Mouse (Mus musculus): ENCODE measurements around the gene Cacnb2. TPM values are rescaled to one million over a fixed set of nuclear protein-coding genes. Genes with fewer than 3 reads are reported as not detected.

Gene Cacnb2
- total and polyA plus RNA-seq, 3 experiments, result 32.7 to 77.9 (median 72.2) TPM

DNA sequence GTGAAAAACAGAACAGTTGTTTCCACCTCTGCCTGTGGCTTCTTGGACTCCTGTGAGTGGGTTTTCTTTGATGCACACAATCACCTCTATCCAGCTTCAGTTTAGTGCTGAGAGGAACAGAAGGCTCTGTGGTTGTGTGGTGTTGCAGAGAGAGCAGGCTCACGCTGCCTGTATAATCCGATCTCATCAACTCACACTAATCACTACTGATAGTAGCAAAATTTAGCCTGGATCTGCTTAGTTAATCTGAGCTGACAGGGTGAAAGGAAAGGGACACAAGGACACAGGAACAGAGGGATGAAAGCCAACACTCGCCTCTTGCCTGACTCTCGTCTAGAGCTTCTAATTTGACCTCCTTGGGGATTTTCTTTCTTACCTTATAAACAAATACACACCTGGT lies 160.0 kb downstream of the Cacnb2 start:
- no peak for DNase-seq
- no peaks in the 10 kb centered on the region for H3K79me2 ChIP-seq (replicated peaks; ENCODE audit: control insufficient read depth, insufficient read depth, low read length)
- no peaks in the 10 kb centered on the region for H3K36me3 ChIP-seq (ENCODE audit: control insufficient read depth, insufficient read depth, low read length)
- 36% methylated on average over 4 of the region's 4 CpGs for WGBS
- H3K27me3 ChIP-seq (ENCODE audit: control insufficient read depth, insufficient read depth, low read length), result no peaks in the 10 kb centered on the region
- no peak overlapping the region for H3K9ac ChIP-seq (ENCODE audit: low read depth, low read length)
- no peak overlapping the region for H3K4me3 ChIP-seq
- H3K27ac ChIP-seq, result no peak overlapping the region
- TF ChIP-seq CTCF (IDR thresholded peaks at IDR 0.05) (no peak), EP300 (IDR thresholded peaks at IDR 0.05; ENCODE audit: insufficient read depth, low read depth, low read length) (no peak), POLR2A (IDR thresholded peaks at IDR 0.05; ENCODE audit: insufficient read depth, low read depth, low read length) (no peak)
- intact Hi-C loops (cut with DNase I), result no loop called here
- H3K4me1 ChIP-seq (ENCODE audit: control insufficient read depth, insufficient read depth, low read length), result no peaks in the 10 kb centered on the region

DNA sequence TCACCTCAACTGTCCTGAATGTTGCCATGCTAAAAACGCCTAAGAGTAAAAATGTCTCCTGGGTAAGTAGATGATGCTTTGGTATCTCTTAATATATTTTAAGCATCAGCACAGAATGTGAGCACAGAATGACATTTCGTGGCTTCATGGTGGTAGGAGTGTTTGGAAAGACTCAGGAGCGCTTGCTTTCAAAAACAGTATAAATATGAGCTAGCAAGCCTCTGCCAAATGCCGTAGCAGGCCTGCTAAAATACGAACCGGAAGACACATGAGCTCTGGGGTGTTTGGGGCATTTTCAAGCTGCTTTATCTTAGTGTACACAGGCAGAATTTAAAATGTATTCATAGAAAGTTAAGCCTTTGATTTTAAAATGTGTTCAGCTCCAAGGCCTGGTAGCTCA lies 161.0 kb downstream of the Cacnb2 start:
- TF ChIP-seq EP300 (IDR thresholded peaks at IDR 0.05; ENCODE audit: insufficient read depth, low read depth, low read length) (no peak), POLR2A (IDR thresholded peaks at IDR 0.05; ENCODE audit: insufficient read depth, low read depth, low read length) (no peak), CTCF (IDR thresholded peaks at IDR 0.05) (no peak)
- Histone ChIP-seq H3K36me3 (ENCODE audit: control insufficient read depth, insufficient read depth, low read length) (no peaks in the 10 kb centered on the region), H3K27me3 (ENCODE audit: control insufficient read depth, insufficient read depth, low read length) (no peaks in the 10 kb centered on the region), H3K27ac (no peak overlapping the region), H3K4me3 (no peak overlapping the region), H3K79me2 (replicated peaks; ENCODE audit: control insufficient read depth, insufficient read depth, low read length) (no peaks in the 10 kb centered on the region), H3K4me1 (ENCODE audit: control insufficient read depth, insufficient read depth, low read length) (no peaks in the 10 kb centered on the region), H3K9ac (ENCODE audit: low read depth, low read length) (no peak overlapping the region)
- WGBS, result 70% methylated on average over 6 of the region's 6 CpGs
- intact Hi-C loops (cut with DNase I), result no loop called here
- no peak for DNase-seq

DNA sequence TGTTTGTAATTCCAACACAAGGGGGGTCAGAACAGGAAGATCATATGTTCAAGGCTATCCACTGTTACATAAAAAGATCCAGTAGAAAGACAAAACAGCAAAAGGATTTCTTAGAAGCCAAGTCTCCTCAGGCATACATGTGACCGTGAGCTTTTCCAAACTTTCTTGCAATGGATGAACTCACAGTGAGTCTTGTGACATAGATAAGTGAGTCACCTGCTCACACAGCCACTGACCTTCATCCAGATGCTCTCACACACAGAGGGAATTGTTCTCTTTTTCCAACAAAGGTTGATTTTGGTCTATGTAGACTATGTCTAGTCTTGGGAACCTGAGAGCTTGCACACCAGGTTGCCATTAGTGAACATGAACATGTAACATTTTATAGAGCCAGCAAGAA lies 166.6 kb downstream of the Cacnb2 start:
- H3K4me1 ChIP-seq (ENCODE audit: control insufficient read depth, insufficient read depth, low read length), result no peaks in the 10 kb centered on the region
- H3K79me2 ChIP-seq (replicated peaks; ENCODE audit: control insufficient read depth, insufficient read depth, low read length), result no peaks in the 10 kb centered on the region
- no peak for DNase-seq
- no peak overlapping the region for H3K9ac ChIP-seq (ENCODE audit: low read depth, low read length)
- no peaks in the 10 kb centered on the region for H3K36me3 ChIP-seq (ENCODE audit: control insufficient read depth, insufficient read depth, low read length)
- WGBS, result 93% methylated on average over 1 of the region's 1 CpGs
- H3K4me3 ChIP-seq, result no peak overlapping the region
- no peak overlapping the region for H3K27ac ChIP-seq
- TF ChIP-seq POLR2A (IDR thresholded peaks at IDR 0.05; ENCODE audit: insufficient read depth, low read depth, low read length) (no peak), CTCF (IDR thresholded peaks at IDR 0.05) (no peak), EP300 (IDR thresholded peaks at IDR 0.05; ENCODE audit: insufficient read depth, low read depth, low read length) (no peak)
- H3K27me3 ChIP-seq (ENCODE audit: control insufficient read depth, insufficient read depth, low read length), result no peaks in the 10 kb centered on the region
- intact Hi-C loops (cut with DNase I), result no loop called here

DNA sequence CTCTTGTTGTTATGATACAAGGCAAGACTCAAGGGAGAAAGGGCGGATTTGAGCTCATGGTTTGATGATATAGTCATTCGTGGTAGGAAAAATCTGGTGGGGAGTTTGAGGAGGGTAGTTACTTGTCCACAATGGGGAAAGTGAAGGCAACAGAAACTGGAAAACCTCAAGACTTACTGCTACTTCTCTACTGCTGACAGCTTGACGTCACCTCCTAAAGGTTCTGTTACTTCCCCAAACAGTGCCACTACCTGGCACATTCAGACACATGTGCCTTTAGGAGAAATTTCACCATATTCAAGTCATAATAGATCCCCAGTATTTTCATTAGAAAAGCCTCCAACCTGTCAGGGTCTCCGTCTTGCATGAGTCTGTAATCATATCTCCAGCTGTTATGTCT lies 167.7 kb downstream of the Cacnb2 start:
- Histone ChIP-seq H3K4me1 (ENCODE audit: control insufficient read depth, insufficient read depth, low read length) (no peaks in the 10 kb centered on the region), H3K79me2 (replicated peaks; ENCODE audit: control insufficient read depth, insufficient read depth, low read length) (no peaks in the 10 kb centered on the region), H3K9ac (ENCODE audit: low read depth, low read length) (no peak overlapping the region), H3K4me3 (no peak overlapping the region), H3K36me3 (ENCODE audit: control insufficient read depth, insufficient read depth, low read length) (no peaks in the 10 kb centered on the region), H3K27me3 (ENCODE audit: control insufficient read depth, insufficient read depth, low read length) (no peaks in the 10 kb centered on the region), H3K27ac (no peak overlapping the region)
- intact Hi-C loops (cut with DNase I), result no loop called here
- no peak for DNase-seq
- no peak for TF ChIP-seq CTCF (IDR thresholded peaks at IDR 0.05)
- TF ChIP-seq POLR2A (IDR thresholded peaks at IDR 0.05; ENCODE audit: insufficient read depth, low read depth, low read length), result no peak
- TF ChIP-seq EP300 (IDR thresholded peaks at IDR 0.05; ENCODE audit: insufficient read depth, low read depth, low read length), result no peak
- 75% methylated on average over 4 of the region's 4 CpGs for WGBS

DNA sequence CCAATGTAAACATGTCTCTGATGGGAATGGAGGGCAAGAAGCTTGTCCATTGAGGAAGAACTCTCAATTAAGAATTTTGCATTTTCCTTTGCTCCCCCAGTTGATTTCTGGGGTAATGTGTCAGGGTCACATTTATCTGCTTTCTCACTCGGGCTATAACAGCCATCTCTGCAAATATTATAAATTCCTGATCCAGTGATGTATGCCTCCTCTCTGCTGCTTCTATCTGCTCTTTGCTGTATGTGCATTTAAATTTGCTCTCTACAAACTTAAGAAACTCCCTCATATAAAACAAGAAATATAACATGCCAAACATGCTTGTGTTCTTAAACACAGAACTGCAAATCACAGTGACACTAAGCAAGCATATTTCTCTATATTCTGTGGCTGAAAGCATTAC lies 171.5 kb downstream of the Cacnb2 start:
- no peaks in the 10 kb centered on the region for H3K27me3 ChIP-seq (ENCODE audit: control insufficient read depth, insufficient read depth, low read length)
- no peaks in the 10 kb centered on the region; the same call in 1 of the 2 replicates for H3K79me2 ChIP-seq (replicated peaks; ENCODE audit: control insufficient read depth, insufficient read depth, low read length)
- H3K9ac ChIP-seq (ENCODE audit: low read depth, low read length), result no peak overlapping the region
- H3K4me1 ChIP-seq (ENCODE audit: control insufficient read depth, insufficient read depth, low read length), result no peaks in the 10 kb centered on the region
- H3K27ac ChIP-seq, result no peak overlapping the region
- WGBS, result 43% methylated on average over 1 of the region's 1 CpGs
- H3K36me3 ChIP-seq (ENCODE audit: control insufficient read depth, insufficient read depth, low read length), result no peaks in the 10 kb centered on the region
- intact Hi-C loops (cut with DNase I), result no loop called here
- TF ChIP-seq CTCF (IDR thresholded peaks at IDR 0.05), result no peak
- TF ChIP-seq POLR2A (IDR thresholded peaks at IDR 0.05; ENCODE audit: insufficient read depth, low read depth, low read length), result no peak
- TF ChIP-seq EP300 (IDR thresholded peaks at IDR 0.05; ENCODE audit: insufficient read depth, low read depth, low read length), result no peak
- no peak overlapping the region for H3K4me3 ChIP-seq
- DNase-seq, result no peak

DNA sequence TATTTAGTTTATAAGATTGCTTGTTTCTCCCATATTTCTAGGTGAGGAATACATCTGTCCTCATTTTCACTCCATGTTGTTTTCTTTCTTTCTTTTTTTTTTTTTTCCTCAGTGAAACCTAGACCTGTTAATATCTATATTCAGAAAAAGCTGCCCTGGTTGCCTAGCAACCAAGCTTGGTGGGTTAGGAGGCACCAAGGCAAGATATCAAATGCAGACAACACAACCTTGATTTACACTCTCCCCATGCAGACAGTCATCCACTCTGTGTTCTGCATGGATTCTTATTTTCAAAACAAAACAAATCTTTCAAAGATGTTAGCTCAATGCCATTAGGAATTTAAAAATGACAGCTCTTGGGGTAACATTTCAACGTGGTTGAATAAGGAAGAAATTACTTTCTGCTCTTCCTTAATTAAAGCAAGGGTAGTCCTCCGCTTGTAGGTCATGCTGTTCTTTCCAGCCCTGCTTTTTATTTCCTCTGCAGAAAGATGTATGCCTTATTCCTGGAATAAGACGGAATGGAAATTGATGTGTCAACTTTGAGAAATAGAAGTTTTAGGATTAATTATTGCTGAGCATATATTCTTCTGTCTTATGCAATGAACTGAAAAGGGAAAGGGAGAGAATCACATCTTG lies 172.1 kb downstream of the Cacnb2 start:
- H3K27me3 ChIP-seq (ENCODE audit: control insufficient read depth, insufficient read depth, low read length), result no peaks in the 10 kb centered on the region
- no peak for TF ChIP-seq EP300 (IDR thresholded peaks at IDR 0.05; ENCODE audit: insufficient read depth, low read depth, low read length)
- TF ChIP-seq CTCF (IDR thresholded peaks at IDR 0.05), result no peak
- no peak for TF ChIP-seq POLR2A (IDR thresholded peaks at IDR 0.05; ENCODE audit: insufficient read depth, low read depth, low read length)
- H3K27ac ChIP-seq, result no peak overlapping the region
- no peak overlapping the region for H3K9ac ChIP-seq (ENCODE audit: low read depth, low read length)
- intact Hi-C loops (cut with DNase I), result no loop called here
- H3K4me3 ChIP-seq, result no peak overlapping the region
- H3K79me2 ChIP-seq (replicated peaks; ENCODE audit: control insufficient read depth, insufficient read depth, low read length), result no peaks in the 10 kb centered on the region; the same call in 1 of the 2 replicates
- DNase-seq, result no peak
- 77% methylated on average over 3 of the region's 3 CpGs for WGBS
- H3K4me1 ChIP-seq (ENCODE audit: control insufficient read depth, insufficient read depth, low read length), result no peaks in the 10 kb centered on the region
- no peaks in the 10 kb centered on the region for H3K36me3 ChIP-seq (ENCODE audit: control insufficient read depth, insufficient read depth, low read length)
